Mouse (Mus musculus) heart, adult 2 months (tissue): ENCODE data around the gene Acads.

Source experiments
- CTCF ChIP-seq: fragments of 200-600 bp; IDR thresholded peaks from 2 replicates; pipeline ENCODE4 v1.8.1; 2022; ENCODE audit warnings: antibody characterized with exemption, mild to moderate bottlenecking, moderate library complexity
- EP300 ChIP-seq: fragments of 200-500 bp; IDR thresholded peaks from 2 replicates; pipeline ENCODE4 v1.6.1; 2011; ENCODE audit warnings: low read depth, low read length, control low read depth; ENCODE audit not compliant: insufficient read depth
- POLR2A ChIP-seq: fragments of 200-500 bp; IDR thresholded peaks from 2 replicates; pipeline ENCODE4 v1.6.1; 2011; ENCODE audit warnings: mild to moderate bottlenecking, low read depth, low read length, control low read depth; ENCODE audit not compliant: insufficient read depth

- no peak for TF ChIP-seq POLR2A
- TF ChIP-seq CTCF: peak; percentile 47
- TF ChIP-seq EP300: no peak
Measured at GRCm38 (mm10) chr5:115129328-115129727, 10.2 kb upstream of the Acads start.
